Mouse (Mus musculus): ENCODE data around the gene 4921517D22Rik. TPM values are rescaled to one million over a fixed set of nuclear protein-coding genes. Genes with fewer than 3 reads are reported as not detected.

The 4921517D22Rik gene
- polyA plus RNA-seq, 1 experiment, result not detected

DNA sequence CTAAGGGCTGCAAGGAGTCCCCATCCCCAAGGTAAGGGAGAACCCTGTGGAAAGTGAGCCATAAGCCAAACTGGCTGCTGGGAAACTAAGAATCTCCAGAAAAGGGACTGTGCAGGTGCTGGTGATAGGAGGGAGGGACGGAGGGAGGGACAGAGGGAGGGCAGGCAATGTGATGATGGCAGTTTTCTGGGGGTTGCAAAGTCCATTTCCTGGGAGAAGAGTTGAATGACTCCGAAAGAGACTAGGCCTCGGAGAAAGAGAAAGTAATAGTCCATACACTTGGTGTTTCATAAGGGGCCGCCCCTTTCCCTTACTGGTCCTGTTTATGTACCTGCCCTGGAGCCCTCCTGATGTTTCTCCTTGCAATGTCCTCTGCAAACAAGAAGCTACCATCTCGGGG, 39.4 kb downstream of the 4921517D22Rik start:
- no peak for TF ChIP-seq CTCF (IDR thresholded peaks at IDR 0.05; ENCODE audit: borderline replicate concordance, insufficient read depth, low read length)
- no peak for TF ChIP-seq POLR2A (IDR thresholded peaks at IDR 0.05; ENCODE audit: low read depth, low read length)
- Histone ChIP-seq H3K4me1 (ENCODE audit: control insufficient read depth, insufficient read depth, low read length) (0 out of 2 replicates have a peak, but pooled peaks cover 6% of the 10 kb centered on the region), H3K4me3 (ENCODE audit: insufficient read depth, low read length) (no peak overlapping the region), H3K27ac (ENCODE audit: insufficient read depth, low read length) (no peak overlapping the region)

DNA sequence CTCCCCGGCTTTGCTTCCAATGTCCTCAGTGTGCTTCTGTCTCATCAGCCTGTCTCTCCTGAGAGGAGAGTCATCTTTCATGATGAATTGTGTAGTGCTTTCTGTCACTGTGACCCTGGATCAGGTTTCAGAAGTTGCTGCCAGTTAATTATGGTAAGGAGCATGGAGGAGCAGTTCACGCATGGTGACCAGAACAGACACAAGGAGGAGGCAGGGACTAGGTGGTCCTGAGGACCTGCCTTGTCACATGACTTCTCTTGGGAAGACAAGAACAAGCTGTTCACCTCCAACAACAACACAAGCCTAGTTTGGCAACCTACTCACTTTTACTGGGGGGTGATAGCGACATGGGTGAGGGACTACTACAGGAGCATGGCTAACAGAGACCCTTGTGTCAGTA, 40.8 kb downstream of the 4921517D22Rik start:
- TF ChIP-seq POLR2A (IDR thresholded peaks at IDR 0.05; ENCODE audit: low read depth, low read length) (no peak), CTCF (IDR thresholded peaks at IDR 0.05; ENCODE audit: borderline replicate concordance, insufficient read depth, low read length) (no peak)
- Histone ChIP-seq H3K4me1 (ENCODE audit: control insufficient read depth, insufficient read depth, low read length) (0 out of 2 replicates have a peak, but pooled peaks cover 6% of the 10 kb centered on the region), H3K4me3 (ENCODE audit: insufficient read depth, low read length) (no peak overlapping the region), H3K27ac (ENCODE audit: insufficient read depth, low read length) (no peak overlapping the region)

DNA sequence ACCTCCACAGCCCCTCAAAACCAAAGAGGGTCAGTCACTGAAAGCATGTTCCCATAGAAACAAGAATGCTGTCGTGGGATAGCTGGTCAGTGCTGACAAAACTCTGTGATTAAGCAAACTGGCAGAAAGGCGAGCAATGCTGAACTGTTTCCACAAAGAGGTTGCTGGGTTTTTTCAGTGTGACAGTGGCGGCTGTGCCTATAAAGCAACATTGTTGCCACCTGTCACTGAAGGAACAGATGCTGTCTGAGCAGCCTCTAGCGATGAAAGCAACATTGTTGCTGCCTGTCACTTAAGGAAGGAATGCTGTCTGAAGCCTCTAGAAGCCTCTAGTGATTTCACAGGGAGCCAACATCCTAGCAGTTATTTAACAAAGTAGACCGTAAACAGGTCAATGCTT, 41.3 kb downstream of the 4921517D22Rik start:
- Histone ChIP-seq H3K27ac (ENCODE audit: insufficient read depth, low read length) (no peak overlapping the region), H3K4me3 (ENCODE audit: insufficient read depth, low read length) (no peak overlapping the region), H3K4me1 (ENCODE audit: control insufficient read depth, insufficient read depth, low read length) (peaks cover 9% of the 10 kb centered on the region)
- no peak for TF ChIP-seq CTCF (IDR thresholded peaks at IDR 0.05; ENCODE audit: borderline replicate concordance, insufficient read depth, low read length)
- TF ChIP-seq POLR2A (IDR thresholded peaks at IDR 0.05; ENCODE audit: low read depth, low read length), result no peak

DNA sequence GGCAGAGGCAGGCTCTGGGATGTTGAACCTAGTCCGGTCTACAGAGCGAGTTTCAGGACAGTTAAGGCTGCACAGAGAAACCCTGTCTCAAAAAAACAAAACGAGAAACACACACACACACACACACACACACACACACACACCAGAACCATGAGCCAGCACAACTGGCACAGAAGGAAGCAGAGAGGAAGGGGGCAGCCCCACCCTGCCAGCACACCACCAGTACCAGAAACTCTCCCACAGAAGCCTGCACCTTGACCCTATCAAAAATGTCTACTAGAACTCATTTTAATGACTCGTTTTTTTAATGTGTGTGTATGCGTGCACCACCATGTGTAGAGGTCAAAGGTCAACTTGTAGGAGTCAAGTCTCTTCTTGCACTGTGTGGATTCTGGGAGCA, 44.1 kb downstream of the 4921517D22Rik start:
- Histone ChIP-seq H3K4me3 (ENCODE audit: insufficient read depth, low read length) (no peak overlapping the region), H3K27ac (ENCODE audit: insufficient read depth, low read length) (no peak overlapping the region), H3K4me1 (ENCODE audit: control insufficient read depth, insufficient read depth, low read length) (peaks cover 18% of the 10 kb centered on the region)
- TF ChIP-seq POLR2A (IDR thresholded peaks at IDR 0.05; ENCODE audit: low read depth, low read length) (no peak), CTCF (IDR thresholded peaks at IDR 0.05; ENCODE audit: borderline replicate concordance, insufficient read depth, low read length) (no peak)

DNA sequence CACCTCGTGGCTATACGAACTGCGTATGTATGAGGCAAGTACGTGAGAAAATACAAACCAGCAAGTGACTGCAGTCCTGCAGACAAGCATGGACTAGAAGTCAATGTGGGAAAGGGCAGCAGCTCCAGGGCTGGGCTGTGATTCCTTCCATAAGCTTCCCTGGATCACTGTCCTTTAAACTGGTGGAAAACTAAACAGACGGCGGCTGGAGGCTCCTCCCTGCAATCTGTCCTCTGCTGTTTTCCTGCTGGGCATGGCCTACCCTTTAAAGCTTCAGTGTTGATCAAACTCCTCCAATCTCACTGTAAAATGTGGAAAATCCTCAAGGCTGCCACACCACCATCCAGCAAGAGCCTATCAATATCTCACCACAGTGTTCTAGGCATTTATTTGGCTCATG, 45.3 kb downstream of the 4921517D22Rik start:
- H3K4me1 ChIP-seq (ENCODE audit: control insufficient read depth, insufficient read depth, low read length), result peaks cover 18% of the 10 kb centered on the region
- no peak overlapping the region for H3K4me3 ChIP-seq (ENCODE audit: insufficient read depth, low read length)
- H3K27ac ChIP-seq (ENCODE audit: insufficient read depth, low read length), result no peak overlapping the region
- TF ChIP-seq CTCF (IDR thresholded peaks at IDR 0.05; ENCODE audit: borderline replicate concordance, insufficient read depth, low read length) (no peak), POLR2A (IDR thresholded peaks at IDR 0.05; ENCODE audit: low read depth, low read length) (no peak)

DNA sequence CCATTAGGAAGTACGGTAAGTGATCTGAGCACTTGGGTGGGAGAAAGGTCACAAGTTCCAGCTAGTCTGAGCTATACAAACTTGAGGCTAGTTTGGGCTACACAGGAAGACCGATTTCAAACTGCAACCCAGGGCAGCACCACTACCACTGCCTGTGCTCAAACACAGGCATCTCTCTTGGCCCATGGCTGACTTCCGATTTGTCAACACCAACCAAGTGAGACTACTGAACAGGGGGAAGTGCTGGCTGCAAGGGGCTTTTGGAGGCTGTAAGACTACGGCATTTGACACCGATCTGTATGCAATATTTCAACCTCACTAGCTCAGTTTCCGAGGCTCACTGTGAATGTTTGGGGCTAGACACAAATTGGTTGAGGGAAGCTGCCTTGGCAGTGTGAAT, 46.4 kb downstream of the 4921517D22Rik start:
- peak overlapping the region; percentile 38 for H3K27ac ChIP-seq (ENCODE audit: insufficient read depth, low read length)
- TF ChIP-seq CTCF (IDR thresholded peaks at IDR 0.05; ENCODE audit: borderline replicate concordance, insufficient read depth, low read length) (no peak), POLR2A (IDR thresholded peaks at IDR 0.05; ENCODE audit: low read depth, low read length) (no peak)
- no peak overlapping the region for H3K4me3 ChIP-seq (ENCODE audit: insufficient read depth, low read length)
- H3K4me1 ChIP-seq (ENCODE audit: control insufficient read depth, insufficient read depth, low read length), result peaks cover 18% of the 10 kb centered on the region

DNA sequence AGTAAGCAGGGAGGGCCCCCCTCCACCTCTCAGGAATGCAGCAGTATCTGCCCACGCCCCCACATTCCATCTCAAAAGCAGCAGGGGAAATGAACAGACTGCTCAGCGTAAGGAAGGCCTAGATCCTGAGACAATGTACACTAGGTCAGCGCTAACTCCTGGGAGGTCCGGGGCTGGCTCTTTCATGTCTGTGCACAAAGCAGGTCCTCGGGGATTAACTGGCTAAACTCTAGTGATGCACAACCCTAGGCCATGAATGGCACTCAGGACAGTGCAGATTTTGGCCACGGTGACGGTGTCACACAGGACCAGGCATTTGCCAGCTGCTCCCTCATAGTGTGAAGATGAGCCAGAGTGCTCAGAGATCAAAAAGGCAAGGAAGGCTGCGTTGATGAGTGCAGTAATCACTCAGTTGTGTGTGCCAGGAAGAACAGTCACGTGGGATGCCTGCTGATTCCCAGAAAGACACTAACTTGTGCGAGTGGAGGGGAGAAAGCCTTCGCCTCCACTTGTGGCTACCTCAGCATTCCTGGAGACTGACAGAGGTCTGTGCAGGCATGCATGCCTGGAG, 47.1 kb downstream of the 4921517D22Rik start:
- Histone ChIP-seq H3K4me3 (ENCODE audit: insufficient read depth, low read length) (no peak overlapping the region), H3K4me1 (ENCODE audit: control insufficient read depth, insufficient read depth, low read length) (peaks cover 18% of the 10 kb centered on the region), H3K27ac (ENCODE audit: insufficient read depth, low read length) (0 out of 2 replicates have a peak overlapping the region, but pooled peaks have one; percentile 5)
- no peak for TF ChIP-seq CTCF (IDR thresholded peaks at IDR 0.05; ENCODE audit: borderline replicate concordance, insufficient read depth, low read length)
- no peak for TF ChIP-seq POLR2A (IDR thresholded peaks at IDR 0.05; ENCODE audit: low read depth, low read length)

DNA sequence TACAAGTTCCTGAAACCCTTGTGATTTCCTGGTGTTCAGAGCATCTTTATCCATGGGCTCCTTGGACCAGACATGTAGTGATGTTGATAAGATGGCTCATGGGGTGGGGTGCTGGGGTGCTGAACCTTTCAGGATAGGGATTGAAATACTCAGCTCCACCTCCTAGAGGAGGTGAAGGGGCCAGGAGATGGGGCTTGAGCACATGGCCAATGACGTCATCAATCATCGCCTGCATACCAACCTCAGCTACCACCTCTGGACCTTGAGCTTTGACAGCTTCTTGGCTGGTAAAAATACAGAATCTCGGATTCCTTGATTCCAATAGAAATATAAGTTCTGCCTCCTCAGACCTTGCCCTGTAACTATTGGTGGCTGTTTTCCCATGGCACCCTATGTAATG, 48.4 kb downstream of the 4921517D22Rik start:
- peaks cover 18% of the 10 kb centered on the region for H3K4me1 ChIP-seq (ENCODE audit: control insufficient read depth, insufficient read depth, low read length)
- TF ChIP-seq POLR2A (IDR thresholded peaks at IDR 0.05; ENCODE audit: low read depth, low read length) (no peak), CTCF (IDR thresholded peaks at IDR 0.05; ENCODE audit: borderline replicate concordance, insufficient read depth, low read length) (no peak)
- no peak overlapping the region for H3K27ac ChIP-seq (ENCODE audit: insufficient read depth, low read length)
- no peak overlapping the region for H3K4me3 ChIP-seq (ENCODE audit: insufficient read depth, low read length)

DNA sequence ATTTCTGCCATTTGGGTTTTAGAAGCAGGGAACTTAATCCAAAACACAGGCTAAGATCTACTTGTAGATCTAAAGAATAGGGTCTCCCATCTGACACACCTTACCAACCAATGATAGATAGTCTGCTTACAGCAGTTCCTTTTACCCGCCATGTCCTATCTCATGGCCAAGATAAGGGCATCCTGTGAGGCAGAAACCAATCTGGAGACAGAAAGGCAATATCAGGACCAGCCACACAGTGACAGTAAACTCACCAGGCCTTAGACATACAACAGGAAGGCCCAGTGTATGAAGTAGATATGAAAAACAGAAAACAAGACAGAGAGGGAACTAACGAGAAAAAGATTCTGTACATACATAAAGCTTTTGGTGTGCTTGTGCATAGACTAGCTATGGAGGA, 51.1 kb downstream of the 4921517D22Rik start:
- Histone ChIP-seq H3K4me3 (ENCODE audit: insufficient read depth, low read length) (no peak overlapping the region), H3K4me1 (ENCODE audit: control insufficient read depth, insufficient read depth, low read length) (peaks cover 15% of the 10 kb centered on the region), H3K27ac (ENCODE audit: insufficient read depth, low read length) (no peak overlapping the region)
- no peak for TF ChIP-seq POLR2A (IDR thresholded peaks at IDR 0.05; ENCODE audit: low read depth, low read length)
- TF ChIP-seq CTCF (IDR thresholded peaks at IDR 0.05; ENCODE audit: borderline replicate concordance, insufficient read depth, low read length), result no peak

DNA sequence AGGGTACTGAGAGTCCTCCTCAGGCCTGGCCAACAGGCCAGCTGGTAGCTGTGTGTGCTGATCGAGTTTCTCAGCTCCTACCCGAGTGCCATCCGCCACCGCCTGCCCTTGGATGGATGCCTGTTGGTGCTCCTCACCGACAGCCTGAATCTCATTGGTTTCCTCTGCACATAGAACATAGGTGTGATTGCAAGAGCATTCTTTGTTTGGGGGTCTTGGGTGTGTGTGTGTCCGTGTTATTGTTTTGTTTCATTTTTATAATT, 53.8 kb downstream of the 4921517D22Rik start:
- TF ChIP-seq CTCF (IDR thresholded peaks at IDR 0.05; ENCODE audit: borderline replicate concordance, insufficient read depth, low read length), result no peak
- no peak for TF ChIP-seq POLR2A (IDR thresholded peaks at IDR 0.05; ENCODE audit: low read depth, low read length)
- H3K4me3 ChIP-seq (ENCODE audit: insufficient read depth, low read length), result no peak overlapping the region

More for the DNA sequence above, 53.8 kb downstream of the 4921517D22Rik start:
- H3K27ac ChIP-seq (ENCODE audit: insufficient read depth, low read length), result no peak overlapping the region
- H3K4me1 ChIP-seq (ENCODE audit: control insufficient read depth, insufficient read depth, low read length), result no peaks in the 10 kb centered on the region

Measured in embryonic fibroblast, embryonic 13.5 days (primary cell).